Mouse (Mus musculus) thymus, adult 2 months (tissue): Measurements from ENCODE around the gene Aspdh. TPM values are rescaled to one million over a fixed set of nuclear protein-coding genes. Genes with fewer than 3 reads are reported as not detected.

ENCODE experiments used
- DNase-seq: peaks from one replicate; pipeline ENCODE4 v3.0.0; 2021
- H3K27ac ChIP-seq: fragments of 200-500 bp; 2 replicates; pipeline ENCODE4 v1.5.1; 2012; ENCODE audit warnings: low read length, control low read depth; ENCODE audit not compliant: control insufficient read depth, insufficient read depth
- H3K27me3 ChIP-seq: fragments of 200-500 bp; 2 replicates; pipeline ENCODE4 v1.6.1; 2012; ENCODE audit warnings: mild to moderate bottlenecking, low read length, moderate library complexity, mixed read lengths; ENCODE audit not compliant: control insufficient read depth, insufficient read depth
- H3K36me3 ChIP-seq: fragments of 200-500 bp; 2 replicates; pipeline ENCODE4 v1.6.1; 2012; ENCODE audit warnings: mild to moderate bottlenecking, low read length, moderate library complexity; ENCODE audit not compliant: control insufficient read depth, insufficient read depth
- H3K4me1 ChIP-seq: fragments of 200-500 bp; replicated peaks from 2 replicates; pipeline ENCODE4 v1.6.1; 2012; ENCODE audit warnings: low read length; ENCODE audit not compliant: control insufficient read depth, insufficient read depth
- H3K4me3 ChIP-seq: fragments of 200-500 bp; 2 replicates; pipeline ENCODE4 v1.5.1; 2012; ENCODE audit warnings: mild to moderate bottlenecking, low read length, control low read depth, moderate library complexity; ENCODE audit not compliant: control insufficient read depth, insufficient read depth
- CTCF ChIP-seq: fragments of 200-500 bp; IDR thresholded peaks from 2 replicates; pipeline ENCODE4 v1.5.1; 2012; ENCODE audit warnings: mild to moderate bottlenecking, control low read depth, low read length, moderate library complexity, borderline replicate concordance; ENCODE audit not compliant: control insufficient read depth, poor library complexity, insufficient read depth; ENCODE audit errors: extremely low read depth
- POLR2A ChIP-seq: fragments of 200-500 bp; IDR thresholded peaks from 2 replicates; pipeline ENCODE4 v1.6.1; 2012; ENCODE audit warnings: mild to moderate bottlenecking, low read length, control low read depth, moderate library complexity; ENCODE audit not compliant: control insufficient read depth, poor library complexity, insufficient read depth; ENCODE audit errors: extremely low read depth
- WGBS: fragments of 180-500 bp; shearing (Covaris S2); methylation state at CpG from one replicate; pipeline ENCODE4 v1.1.7; 2018; 5-methylcytosine and 5-hydroxymethylcytosine counted together
- polyA plus RNA-seq: library from polyadenylated mRNA; depleted of rRNA; stranded (reverse); fragments of >200 nt; gene quantifications from 2 replicates; pipeline ENCODE4 v1.2.3, GENCODE M21; 2012

Gene Aspdh
- polyA plus RNA-seq, 1 experiment: 0.32 TPM

DNA sequence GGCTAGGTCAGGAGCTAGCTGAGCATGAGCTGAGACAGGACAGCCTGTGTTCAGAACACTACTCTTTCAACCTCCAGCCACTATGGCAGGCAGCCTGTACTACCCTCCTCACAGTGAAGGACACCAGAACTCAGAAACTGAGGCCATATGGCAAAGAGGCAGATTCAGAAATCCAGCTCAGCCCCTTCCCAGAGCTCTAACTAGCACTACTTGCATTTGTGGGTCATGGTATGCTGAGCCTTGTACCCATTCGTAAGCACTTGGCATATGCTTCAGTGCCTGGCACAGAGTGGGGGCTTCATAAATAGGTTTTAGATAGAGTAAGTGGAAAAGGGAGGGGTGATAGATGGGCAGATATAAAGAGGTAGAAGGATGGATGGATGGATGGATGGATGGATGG lies 24.7 kb upstream of the Aspdh start:
- no peak overlapping the region for H3K27ac ChIP-seq
- peaks cover 9% of the 10 kb centered on the region; the same call in 1 of the 2 replicates for H3K27me3 ChIP-seq
- no peak for TF ChIP-seq CTCF
- TF ChIP-seq POLR2A: no peak
- no peaks in the 10 kb centered on the region for H3K36me3 ChIP-seq
- no peak overlapping the region for H3K4me3 ChIP-seq
- no peaks in the 10 kb centered on the region for H3K4me1 ChIP-seq
- 81% methylated on average over 1 of the region's 1 CpGs for WGBS
- DNase-seq: no peak

DNA sequence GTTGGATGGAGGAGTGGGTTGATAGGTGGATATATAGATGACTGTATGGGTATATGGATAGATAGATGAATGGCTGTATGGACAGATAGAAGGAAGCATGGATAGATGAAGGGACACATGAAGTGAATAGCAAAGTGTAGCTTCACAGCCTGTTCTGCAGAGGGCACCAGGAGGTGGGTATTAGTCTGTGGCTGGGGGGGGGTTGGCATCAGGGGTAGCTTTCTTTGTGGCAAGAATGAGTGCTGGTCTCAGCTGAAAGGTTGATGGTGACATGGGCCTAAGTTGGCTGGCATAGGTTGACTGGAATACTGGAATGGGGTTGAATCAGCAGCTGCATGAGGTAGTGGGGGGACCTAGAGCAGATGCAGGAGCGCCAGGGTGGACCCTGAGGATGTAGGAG lies 24.0 kb upstream of the Aspdh start:
- Histone ChIP-seq H3K36me3 (no peaks in the 10 kb centered on the region), H3K4me3 (no peak overlapping the region), H3K4me1 (no peaks in the 10 kb centered on the region), H3K27ac (no peak overlapping the region), H3K27me3 (peaks cover 9% of the 10 kb centered on the region; the same call in 1 of the 2 replicates)
- no peak for DNase-seq
- TF ChIP-seq POLR2A: no peak
- no peak for TF ChIP-seq CTCF
- 25% methylated on average over 1 of the region's 1 CpGs for WGBS

DNA sequence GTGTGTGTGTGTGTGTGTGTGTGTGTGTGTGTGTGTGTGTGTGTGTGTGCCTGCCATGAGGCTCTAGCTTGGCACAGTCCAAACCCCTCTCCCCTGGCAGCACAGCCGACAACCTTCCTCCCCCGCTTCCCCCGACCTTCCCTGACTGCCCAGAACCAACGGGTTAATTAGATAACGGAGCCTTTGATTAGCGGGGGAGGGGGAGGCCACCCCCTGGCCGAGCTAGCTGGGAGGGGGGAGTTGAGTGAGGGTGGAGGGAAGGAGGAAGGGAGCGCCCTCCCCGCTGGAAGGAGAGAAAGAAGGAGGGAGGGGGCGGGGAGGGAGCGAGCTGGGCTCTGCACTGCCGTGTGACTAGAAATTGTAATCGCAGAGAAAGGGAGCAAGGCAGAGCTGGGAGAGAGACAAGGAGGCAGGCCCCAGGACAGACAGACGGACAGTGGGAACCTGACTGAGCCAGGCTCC lies 23.5 kb upstream of the Aspdh start:
- 6% methylated on average over 12 of the region's 14 CpGs for WGBS
- TF ChIP-seq CTCF (no peak), POLR2A (no peak)
- Histone ChIP-seq H3K27me3 (peaks cover 9% of the 10 kb centered on the region; the same call in 1 of the 2 replicates), H3K27ac (no peak overlapping the region), H3K4me3 (no peak overlapping the region), H3K4me1 (no peaks in the 10 kb centered on the region), H3K36me3 (no peaks in the 10 kb centered on the region)
- DNase-seq: no peak

DNA sequence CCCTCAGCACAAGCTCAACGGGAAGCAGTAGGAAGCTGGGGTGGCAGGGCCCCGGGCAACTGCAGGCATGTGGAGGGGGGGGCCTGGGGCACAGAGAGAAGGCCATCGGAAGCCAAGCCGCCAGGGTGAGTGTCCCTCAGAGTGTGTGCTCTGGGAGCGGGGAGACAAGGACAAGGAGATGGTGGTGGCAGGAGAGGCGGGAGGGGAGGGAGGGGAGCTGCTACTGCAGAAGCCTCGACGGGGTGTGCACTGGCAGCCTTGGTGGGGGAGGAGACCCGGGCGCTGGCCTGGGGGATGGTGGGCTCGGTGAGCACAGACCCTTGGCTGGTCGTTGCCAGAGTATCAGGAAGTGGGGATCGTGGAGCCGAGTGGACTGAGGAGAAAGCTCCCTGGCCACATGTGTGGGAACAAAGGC lies 22.8 kb upstream of the Aspdh start:
- Histone ChIP-seq H3K36me3 (no peaks in the 10 kb centered on the region), H3K27ac (no peak overlapping the region)

DNA sequence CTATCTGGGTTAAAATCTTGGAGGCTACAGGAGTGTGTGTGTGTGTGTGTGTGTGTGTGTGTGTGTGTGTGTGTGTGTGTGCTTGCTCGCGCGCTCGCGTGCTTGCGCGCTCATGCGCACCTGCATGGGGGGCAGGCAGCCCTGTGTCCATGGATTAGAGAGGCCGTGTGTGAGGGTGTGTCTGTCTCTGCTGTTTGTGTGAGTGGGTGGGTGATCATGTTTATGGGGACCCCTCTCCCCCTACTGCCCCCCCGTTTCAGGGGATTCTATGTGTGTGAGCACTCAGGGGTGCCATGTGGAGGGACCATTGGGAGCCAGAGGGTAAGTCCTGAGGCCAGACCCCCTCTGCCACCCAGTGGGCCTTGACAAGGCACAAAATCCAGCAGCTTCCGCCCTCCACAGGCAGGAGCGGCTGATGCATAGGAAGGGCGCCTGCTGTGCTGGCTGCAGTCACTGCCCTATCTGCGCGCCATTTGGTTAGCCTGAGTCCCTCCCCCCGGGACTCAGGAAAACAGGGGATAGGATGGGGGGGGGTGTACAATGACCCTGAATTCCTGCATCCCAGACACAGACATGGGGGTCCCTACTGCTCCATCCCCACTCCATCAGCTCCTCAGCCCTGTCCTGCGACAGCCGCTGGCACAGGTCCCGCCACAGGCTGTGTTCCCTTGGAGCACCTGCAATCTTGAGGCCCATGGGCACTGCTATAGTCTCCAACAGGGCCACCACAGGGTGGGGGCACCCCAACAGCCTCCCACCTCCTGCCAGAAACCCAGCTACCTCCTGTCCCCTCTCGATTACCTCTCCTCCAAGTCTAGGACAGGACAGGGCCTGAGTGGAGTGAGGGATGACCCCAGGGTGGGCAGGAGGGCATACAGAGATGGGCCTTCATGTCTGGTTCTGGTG lies 21.7 kb upstream of the Aspdh start:
- peaks cover 9% of the 10 kb centered on the region; the same call in 1 of the 2 replicates for H3K27me3 ChIP-seq
- H3K4me1 ChIP-seq: no peaks in the 10 kb centered on the region
- no peaks in the 10 kb centered on the region for H3K36me3 ChIP-seq
- no peak overlapping the region for H3K4me3 ChIP-seq
- DNase-seq: no peak
- H3K27ac ChIP-seq: no peak overlapping the region
- 25% methylated on average over 20 of the region's 20 CpGs for WGBS
- TF ChIP-seq CTCF (no peak), POLR2A (no peak)

More for the DNA sequence above, 22.8 kb upstream of the Aspdh start:
- H3K27me3 ChIP-seq: peaks cover 9% of the 10 kb centered on the region; the same call in 1 of the 2 replicates
- no peaks in the 10 kb centered on the region for H3K4me1 ChIP-seq
- H3K4me3 ChIP-seq: no peak overlapping the region
- 5% methylated on average over 14 of the region's 14 CpGs for WGBS
- TF ChIP-seq POLR2A (no peak), CTCF (no peak)
- DNase-seq: no peak

- Histone ChIP-seq H3K36me3 (no peaks in the 10 kb centered on the region), H3K27me3 (peaks cover 9% of the 10 kb centered on the region; the same call in 1 of the 2 replicates), H3K4me1 (no peaks in the 10 kb centered on the region), H3K27ac (no peak overlapping the region), H3K4me3 (no peak overlapping the region)
- TF ChIP-seq CTCF (no peak), POLR2A (no peak)
- WGBS: 12% methylated on average over 29 of the region's 29 CpGs
- DNase-seq: no peak
Observed at GRCm38 (mm10) chr7:44444886-44445527, 20.2 kb upstream of the Aspdh start.

GRCm38 (mm10) chr7:44445528-44445923 lies 19.7 kb upstream of the Aspdh start:
- peaks cover 9% of the 10 kb centered on the region; the same call in 1 of the 2 replicates for H3K27me3 ChIP-seq
- TF ChIP-seq POLR2A (no peak), CTCF (no peak)
- H3K36me3 ChIP-seq: no peaks in the 10 kb centered on the region
- H3K4me1 ChIP-seq: no peaks in the 10 kb centered on the region
- H3K4me3 ChIP-seq: no peak overlapping the region
- 6% methylated on average over 7 of the region's 7 CpGs for WGBS
- no peak overlapping the region for H3K27ac ChIP-seq
- no peak for DNase-seq
